Mouse (Mus musculus): ENCODE results near the gene Glis3. TPM values are rescaled to one million over a fixed set of nuclear protein-coding genes. Genes with fewer than 3 reads are reported as not detected.

Gene Glis3
- polyA plus RNA-seq, 1 experiment, result 31.6 TPM

DNA sequence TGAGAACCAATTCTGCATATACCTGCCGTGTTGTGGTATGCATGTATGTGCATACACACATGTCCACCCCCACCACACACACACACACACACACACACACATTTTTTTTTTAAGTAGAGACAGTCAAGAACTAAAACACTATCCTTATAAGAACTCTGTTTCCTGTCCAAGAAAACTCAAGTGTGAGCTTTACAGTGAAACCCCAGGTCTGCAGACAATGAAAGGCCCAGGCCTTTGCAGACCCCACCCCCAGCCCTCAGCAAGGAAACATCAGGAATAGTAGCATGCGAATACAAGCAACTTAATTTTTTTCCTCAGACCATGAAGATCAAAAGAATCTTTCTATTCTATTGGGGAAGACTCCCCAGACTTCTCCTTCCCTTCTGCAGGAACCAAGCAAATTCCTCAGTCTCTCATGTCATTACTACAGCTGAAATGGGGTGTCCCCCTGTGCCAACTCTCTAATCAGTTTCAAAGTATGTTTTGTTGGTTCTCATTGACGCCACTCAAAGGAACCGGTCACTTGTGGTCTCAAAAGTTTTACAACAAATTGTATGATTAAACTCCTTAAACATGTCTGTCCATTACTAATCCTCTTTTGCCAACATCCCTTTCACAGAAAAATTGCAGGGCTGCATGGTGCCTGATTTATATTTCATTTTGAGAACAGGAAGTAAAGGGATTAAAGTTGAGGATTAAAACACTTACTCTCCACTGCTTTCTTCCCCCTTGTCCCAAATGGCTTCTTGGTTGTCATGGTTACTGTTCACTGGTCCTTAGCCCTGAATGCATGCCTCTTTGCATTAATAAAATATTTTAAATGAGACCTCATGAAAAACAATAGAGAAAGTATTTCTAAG is 343.0 kb downstream of the Glis3 start:
- H3K27ac ChIP-seq (ENCODE audit: insufficient read depth, low read length), result peak overlapping the region; percentile 3; the same call in 1 of the 2 replicates
- H3K4me3 ChIP-seq (ENCODE audit: insufficient read depth, low read length), result no peak overlapping the region
- peaks cover 6% of the 10 kb centered on the region for H3K4me1 ChIP-seq (ENCODE audit: control insufficient read depth, insufficient read depth, low read length)
- TF ChIP-seq CTCF (IDR thresholded peaks at IDR 0.05; ENCODE audit: borderline replicate concordance, insufficient read depth, low read length), result no peak

DNA sequence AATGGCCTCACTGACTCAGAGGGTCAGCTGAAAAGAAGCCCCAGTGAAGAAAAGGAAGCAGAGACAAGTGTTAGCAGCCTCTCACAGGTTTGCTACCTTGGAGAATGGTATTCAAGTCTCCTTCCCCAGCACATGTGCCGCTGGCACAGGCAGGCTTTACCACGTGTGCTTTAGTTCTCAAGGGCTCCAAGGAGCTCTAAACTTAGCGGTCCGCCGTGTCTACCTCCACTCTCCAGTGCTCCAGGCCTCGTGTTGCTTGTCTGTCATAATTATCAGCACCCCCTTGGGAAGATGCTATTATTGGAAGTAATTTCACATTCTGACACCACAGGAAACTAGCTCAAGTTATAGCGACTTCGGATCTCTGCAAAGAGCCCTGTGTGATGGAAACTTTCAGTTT is 344.0 kb downstream of the Glis3 start:
- Histone ChIP-seq H3K4me3 (ENCODE audit: insufficient read depth, low read length) (no peak overlapping the region), H3K27ac (ENCODE audit: insufficient read depth, low read length) (no peak overlapping the region), H3K4me1 (ENCODE audit: control insufficient read depth, insufficient read depth, low read length) (peaks cover 6% of the 10 kb centered on the region)
- no peak for TF ChIP-seq POLR2A (IDR thresholded peaks at IDR 0.05; ENCODE audit: low read depth, low read length)
- no peak for TF ChIP-seq CTCF (IDR thresholded peaks at IDR 0.05; ENCODE audit: borderline replicate concordance, insufficient read depth, low read length)

DNA sequence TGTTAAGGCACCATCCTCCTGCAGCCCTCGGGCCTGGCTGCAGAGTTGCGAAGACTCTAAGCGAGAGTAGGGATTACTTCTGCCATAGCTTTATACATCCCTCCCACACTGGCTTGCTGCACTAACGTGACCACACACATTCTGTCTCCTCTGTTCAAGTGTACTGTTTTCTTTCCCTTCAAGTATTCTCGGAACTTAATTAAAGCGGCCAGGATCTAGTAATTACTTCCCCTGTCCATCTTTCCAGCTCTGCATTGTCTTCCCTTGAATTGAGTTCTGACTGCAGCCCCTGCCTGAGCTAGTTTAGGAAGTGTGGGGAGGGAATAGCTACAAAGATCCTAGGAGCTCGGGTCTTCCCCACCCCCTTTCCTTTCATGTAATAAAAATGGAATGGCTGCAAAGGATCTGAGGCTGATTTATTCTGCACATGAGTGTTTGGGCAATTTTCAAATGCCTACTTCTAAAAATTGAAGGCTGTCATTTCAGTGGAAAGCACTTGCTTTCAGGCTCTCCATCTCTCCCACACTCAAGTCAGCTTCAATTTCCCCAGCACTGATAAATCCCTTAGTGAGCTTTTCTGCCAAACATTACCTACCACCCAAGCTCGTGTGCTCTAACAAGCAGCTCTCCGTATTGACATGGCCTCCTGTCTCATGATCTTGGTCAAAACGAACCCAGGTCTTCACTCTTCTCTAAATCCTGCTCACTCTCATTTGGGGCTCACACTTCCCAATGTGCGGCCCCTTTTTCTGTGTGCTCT is 346.7 kb downstream of the Glis3 start:
- H3K4me1 ChIP-seq (ENCODE audit: control insufficient read depth, insufficient read depth, low read length), result peaks cover 6% of the 10 kb centered on the region
- TF ChIP-seq CTCF (IDR thresholded peaks at IDR 0.05; ENCODE audit: borderline replicate concordance, insufficient read depth, low read length) (no peak), POLR2A (IDR thresholded peaks at IDR 0.05; ENCODE audit: low read depth, low read length) (no peak)
- H3K4me3 ChIP-seq (ENCODE audit: insufficient read depth, low read length), result no peak overlapping the region
- no peak overlapping the region for H3K27ac ChIP-seq (ENCODE audit: insufficient read depth, low read length)

DNA sequence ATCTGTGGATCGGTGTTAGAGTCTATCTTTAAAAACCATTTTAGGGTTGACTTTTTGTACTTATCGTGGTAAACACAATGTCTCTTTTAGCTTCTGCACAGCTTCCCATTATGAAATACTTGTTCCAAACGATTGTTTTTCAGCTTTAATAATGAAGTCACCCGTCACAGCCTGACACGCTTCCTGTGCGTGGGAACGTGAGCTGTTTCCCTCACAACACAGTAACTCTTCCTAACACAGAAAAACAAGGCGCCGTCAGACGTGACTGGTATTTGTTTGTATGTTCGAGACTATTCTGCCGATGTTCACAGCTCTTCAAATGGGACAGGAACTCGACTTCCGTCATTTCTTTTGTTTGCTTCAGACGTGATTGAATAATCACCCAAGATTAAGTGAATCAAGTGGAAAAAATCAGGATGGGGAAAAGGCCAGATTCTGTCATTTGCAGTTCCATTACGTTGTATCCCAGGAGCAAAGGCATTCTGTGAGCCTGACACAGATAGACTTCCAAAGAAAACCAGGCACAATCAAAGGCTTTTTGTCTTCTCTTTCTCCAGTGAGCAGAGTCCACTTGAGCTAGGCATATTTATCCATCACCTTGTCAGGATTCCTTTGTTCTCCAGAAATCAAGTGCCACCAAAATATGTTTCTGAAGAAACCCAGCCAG is 351.3 kb downstream of the Glis3 start:
- no peak overlapping the region for H3K27ac ChIP-seq (ENCODE audit: insufficient read depth, low read length)
- no peaks in the 10 kb centered on the region for H3K4me1 ChIP-seq (ENCODE audit: control insufficient read depth, insufficient read depth, low read length)
- H3K4me3 ChIP-seq (ENCODE audit: insufficient read depth, low read length), result no peak overlapping the region
- no peak for TF ChIP-seq CTCF (IDR thresholded peaks at IDR 0.05; ENCODE audit: borderline replicate concordance, insufficient read depth, low read length)
- TF ChIP-seq POLR2A (IDR thresholded peaks at IDR 0.05; ENCODE audit: low read depth, low read length), result no peak

DNA sequence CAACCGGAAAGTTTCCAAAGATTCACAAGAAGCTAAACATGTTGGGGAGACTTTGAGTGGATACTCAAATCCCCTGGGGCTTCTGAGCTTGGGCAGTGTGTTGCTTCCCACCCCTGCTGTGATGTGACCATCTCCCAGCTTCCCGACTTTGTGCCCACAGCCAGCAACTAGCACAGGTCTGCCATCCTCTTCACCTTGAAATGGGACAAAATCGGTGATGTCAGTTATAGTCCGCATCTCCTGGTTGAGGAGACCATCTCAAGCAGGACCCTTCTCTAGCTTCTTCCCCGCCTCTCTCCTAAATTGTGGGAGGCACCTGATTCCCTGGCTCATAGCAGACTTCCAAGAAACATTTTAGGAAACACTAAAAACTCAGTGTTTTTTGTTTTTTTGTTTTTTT is 352.3 kb downstream of the Glis3 start:
- no peak overlapping the region for H3K4me3 ChIP-seq (ENCODE audit: insufficient read depth, low read length)
- no peaks in the 10 kb centered on the region for H3K4me1 ChIP-seq (ENCODE audit: control insufficient read depth, insufficient read depth, low read length)
- TF ChIP-seq POLR2A (IDR thresholded peaks at IDR 0.05; ENCODE audit: low read depth, low read length), result no peak
- no peak for TF ChIP-seq CTCF (IDR thresholded peaks at IDR 0.05; ENCODE audit: borderline replicate concordance, insufficient read depth, low read length)
- H3K27ac ChIP-seq (ENCODE audit: insufficient read depth, low read length), result no peak overlapping the region

DNA sequence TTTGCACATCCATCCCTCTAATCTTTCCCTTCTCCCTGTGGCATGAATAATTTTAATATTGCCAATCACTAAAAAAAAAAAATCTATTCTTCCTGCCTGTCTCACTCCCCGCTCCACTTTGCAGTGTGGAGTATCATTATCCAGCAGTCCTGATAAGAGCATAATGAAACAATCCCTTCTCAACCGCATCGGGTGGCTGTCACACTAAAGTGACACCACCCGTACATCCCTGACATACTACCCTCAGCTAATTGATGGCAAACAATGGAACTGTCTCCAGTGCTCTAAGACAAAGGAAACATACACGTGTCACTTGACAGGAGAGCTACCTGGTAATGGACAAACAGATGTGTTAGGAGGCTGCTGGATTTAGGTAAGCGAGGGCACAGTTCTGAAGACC is 373.8 kb downstream of the Glis3 start:
- Histone ChIP-seq H3K4me1 (ENCODE audit: control insufficient read depth, insufficient read depth, low read length) (no peaks in the 10 kb centered on the region), H3K4me3 (ENCODE audit: insufficient read depth, low read length) (no peak overlapping the region), H3K27ac (ENCODE audit: insufficient read depth, low read length) (no peak overlapping the region)
- TF ChIP-seq CTCF (IDR thresholded peaks at IDR 0.05; ENCODE audit: borderline replicate concordance, insufficient read depth, low read length) (no peak), POLR2A (IDR thresholded peaks at IDR 0.05; ENCODE audit: low read depth, low read length) (no peak)

DNA sequence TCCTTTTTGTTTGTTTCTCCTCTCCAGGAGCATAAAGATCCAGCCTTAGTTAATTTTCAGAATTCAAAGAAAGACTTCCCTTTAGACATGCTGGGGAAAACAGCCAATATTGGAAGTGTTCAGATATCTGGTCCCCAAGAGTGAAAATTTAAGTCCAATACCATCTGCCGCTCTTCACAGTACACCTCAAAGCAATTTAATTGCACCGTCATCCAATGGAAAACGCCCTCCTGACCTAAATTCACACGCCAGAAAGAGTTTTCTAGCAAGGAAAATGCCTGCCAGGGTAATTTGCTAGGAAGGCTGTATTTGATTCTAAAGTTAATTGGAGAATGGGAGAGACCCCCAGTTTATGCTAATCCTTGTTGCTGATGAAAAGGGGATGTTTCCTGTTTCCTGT is 374.4 kb downstream of the Glis3 start:
- Histone ChIP-seq H3K27ac (ENCODE audit: insufficient read depth, low read length) (no peak overlapping the region), H3K4me3 (ENCODE audit: insufficient read depth, low read length) (no peak overlapping the region), H3K4me1 (ENCODE audit: control insufficient read depth, insufficient read depth, low read length) (no peaks in the 10 kb centered on the region; the same call in 1 of the 2 replicates)
- TF ChIP-seq CTCF (IDR thresholded peaks at IDR 0.05; ENCODE audit: borderline replicate concordance, insufficient read depth, low read length) (no peak), POLR2A (IDR thresholded peaks at IDR 0.05; ENCODE audit: low read depth, low read length) (no peak)

DNA sequence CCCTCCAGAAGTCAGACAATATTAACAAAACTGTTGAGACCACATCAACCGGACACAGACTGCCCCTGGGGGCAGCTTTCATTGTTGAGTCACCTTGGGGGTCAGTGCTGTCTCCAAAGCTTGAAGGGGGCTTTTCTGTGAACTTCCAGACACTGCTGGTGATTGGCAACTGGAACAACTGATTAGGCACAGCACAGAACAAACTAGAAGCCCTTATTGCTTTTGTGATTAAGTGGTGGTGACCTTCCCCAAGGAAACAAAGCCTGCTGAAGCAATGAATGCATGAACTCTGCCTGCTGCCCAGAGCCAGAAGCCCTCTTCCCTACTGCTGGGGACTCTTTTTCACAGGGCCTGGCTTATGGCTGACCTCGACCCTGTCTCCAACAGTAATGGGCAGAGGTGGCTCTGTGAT is 377.0 kb downstream of the Glis3 start:
- Histone ChIP-seq H3K27ac (ENCODE audit: insufficient read depth, low read length) (no peak overlapping the region), H3K4me1 (ENCODE audit: control insufficient read depth, insufficient read depth, low read length) (no peaks in the 10 kb centered on the region; the same call in 1 of the 2 replicates), H3K4me3 (ENCODE audit: insufficient read depth, low read length) (no peak overlapping the region)
- TF ChIP-seq POLR2A (IDR thresholded peaks at IDR 0.05; ENCODE audit: low read depth, low read length) (no peak), CTCF (IDR thresholded peaks at IDR 0.05; ENCODE audit: borderline replicate concordance, insufficient read depth, low read length) (no peak)

DNA sequence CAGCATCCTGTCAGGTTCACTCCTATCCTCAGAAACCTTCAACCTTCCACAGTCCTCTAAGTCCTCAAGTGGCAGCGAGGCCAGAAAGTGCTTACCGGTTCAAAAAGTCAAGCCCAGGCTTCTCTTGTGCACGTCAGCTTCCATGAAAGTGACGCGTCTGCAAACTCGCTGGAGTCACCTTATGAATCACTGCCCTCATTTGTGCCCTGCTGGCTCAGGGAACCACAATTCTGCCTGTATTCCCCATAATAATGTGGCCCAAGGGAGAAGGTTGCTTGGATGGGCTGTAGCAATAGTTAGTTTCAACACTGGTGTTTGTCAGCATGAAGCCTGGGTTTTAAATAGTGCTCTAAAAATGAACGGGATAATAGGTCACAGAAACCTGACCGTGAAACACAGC is 379.7 kb downstream of the Glis3 start:
- H3K4me3 ChIP-seq (ENCODE audit: insufficient read depth, low read length), result no peak overlapping the region
- H3K27ac ChIP-seq (ENCODE audit: insufficient read depth, low read length), result no peak overlapping the region; the same call in 1 of the 2 replicates
- TF ChIP-seq CTCF (IDR thresholded peaks at IDR 0.05; ENCODE audit: borderline replicate concordance, insufficient read depth, low read length) (no peak), POLR2A (IDR thresholded peaks at IDR 0.05; ENCODE audit: low read depth, low read length) (no peak)
- peaks cover 6% of the 10 kb centered on the region for H3K4me1 ChIP-seq (ENCODE audit: control insufficient read depth, insufficient read depth, low read length)
